Mouse (Mus musculus): ENCODE measurements at regions not wholly inside any gene's neighbourhood (a gene's known extent, or its start where the extent isn't known, plus 50 kb on each side); places are given as distances from the start of the nearest gene placed in this dataset.

GRCm38 (mm10) chr12:50281615-50282014 is 367.3 kb downstream of the Prkd1 start:
- H3K27ac ChIP-seq (ENCODE audit: low read length), result no peak overlapping the region
- WGBS, result 49% methylated on average over 1 of the region's 1 CpGs
- H3K36me3 ChIP-seq (ENCODE audit: control insufficient read depth, insufficient read depth, low read length), result no peaks in the 10 kb centered on the region
- H3K4me1 ChIP-seq (replicated peaks; ENCODE audit: control insufficient read depth, insufficient read depth, low read length), result no peaks in the 10 kb centered on the region
- no peaks in the 10 kb centered on the region for H3K27me3 ChIP-seq (ENCODE audit: control insufficient read depth, insufficient read depth, low read depth, low read length)
- no peak for ATAC-seq (ENCODE audit: low read depth)
- H3K4me3 ChIP-seq (ENCODE audit: low read length), result no peak overlapping the region
- no peaks in the 10 kb centered on the region for H3K9me3 ChIP-seq (ENCODE audit: control insufficient read depth, low read length)
- no peak overlapping the region for H3K4me2 ChIP-seq (ENCODE audit: low read depth, low read length)
- H3K9ac ChIP-seq (ENCODE audit: low read length), result no peak overlapping the region

All from lung, embryonic 16.5 days (tissue).